Mouse (Mus musculus) ES-Bruce4 (cell line): ENCODE results near the gene Zfp292. TPM values are rescaled to one million over a fixed set of nuclear protein-coding genes. Genes with fewer than 3 reads are reported as not detected.

Source experiments
- H3K27ac ChIP-seq: 2 replicates; pipeline ENCODE4 v1.5.1; 2012; ENCODE audit warnings: low read length, inconsistent platforms; ENCODE audit not compliant: insufficient read depth
- H3K27me3 ChIP-seq: 2 replicates; pipeline ENCODE4 v1.6.1; 2012; ENCODE audit warnings: mild to moderate bottlenecking, low read length, inconsistent platforms; ENCODE audit not compliant: control insufficient read depth, poor library complexity, insufficient read depth, severe bottlenecking
- H3K36me3 ChIP-seq: 2 replicates; pipeline ENCODE4 v1.6.1; 2012; ENCODE audit warnings: inconsistent platforms, mild to moderate bottlenecking, low read length, moderate library complexity; ENCODE audit not compliant: control insufficient read depth, poor library complexity, insufficient read depth, severe bottlenecking
- H3K4me1 ChIP-seq: one replicate; pipeline ENCODE4 v1.8.1; 2011; ENCODE audit warnings: low read length; ENCODE audit not compliant: control insufficient read depth, insufficient read depth
- H3K4me3 ChIP-seq: 2 replicates; pipeline ENCODE4 v1.5.1; 2011; ENCODE audit warnings: low read depth, mild to moderate bottlenecking, low read length
- H3K9ac ChIP-seq: 2 replicates; pipeline ENCODE4 v1.6.1; 2012; ENCODE audit warnings: low read depth, mild to moderate bottlenecking, inconsistent platforms; ENCODE audit not compliant: poor library complexity, severe bottlenecking
- H3K9me3 ChIP-seq: replicated peaks from 2 replicates; pipeline ENCODE4 v1.6.1; 2012; ENCODE audit warnings: mild to moderate bottlenecking, low read length, inconsistent platforms; ENCODE audit not compliant: control insufficient read depth, poor library complexity, insufficient read depth, severe bottlenecking
- CTCF ChIP-seq: IDR thresholded peaks from one replicate; pipeline ENCODE4 v1.8.1; 2011; ENCODE audit warnings: low read depth, low read length
- EP300 ChIP-seq: IDR thresholded peaks from 2 replicates; pipeline ENCODE4 v1.6.1; 2011; ENCODE audit warnings: low read depth, low read length; ENCODE audit not compliant: insufficient read depth
- POLR2A ChIP-seq: IDR thresholded peaks from one replicate; pipeline ENCODE4 v1.8.1; 2011; ENCODE audit warnings: low read length; ENCODE audit not compliant: insufficient read depth
- polyA plus RNA-seq: library from polyadenylated mRNA; stranded (reverse); fragments of >200 nt; gene quantifications from 2 replicates; pipeline ENCODE4 v1.2.4, GENCODE M21; 2011; ENCODE audit warnings: low read depth; ENCODE audit not compliant: missing spikeins, insufficient read depth, insufficient read length

Zfp292 gene
- polyA plus RNA-seq, 1 experiment: 36.9 TPM

DNA sequence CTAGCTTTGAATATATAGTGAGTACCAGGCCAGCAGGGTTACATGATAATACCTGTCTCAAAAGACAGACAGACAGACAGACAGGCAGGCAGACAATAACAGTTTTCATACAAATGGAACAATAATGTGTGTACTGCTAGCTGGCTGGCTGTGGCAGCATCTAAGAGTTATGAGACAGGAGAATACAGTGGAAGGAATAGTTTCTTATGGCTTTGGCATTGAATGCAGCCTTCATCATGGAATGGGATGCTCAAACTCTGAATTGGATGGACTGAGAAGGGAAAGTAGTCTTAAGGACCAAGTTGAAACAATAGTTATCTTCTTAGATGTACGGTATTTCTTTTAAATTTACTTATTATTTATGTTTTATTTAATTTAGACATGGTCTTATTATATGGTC lies 16.6 kb upstream of the Zfp292 start:
- H3K36me3 ChIP-seq: no peaks in the 10 kb centered on the region
- no peak overlapping the region for H3K4me3 ChIP-seq
- no peak overlapping the region for H3K9ac ChIP-seq
- TF ChIP-seq CTCF (no peak), POLR2A (no peak), EP300 (no peak)
- H3K27ac ChIP-seq: no peak overlapping the region
- H3K27me3 ChIP-seq: no peaks in the 10 kb centered on the region
- peaks cover 2% of the 10 kb centered on the region for H3K4me1 ChIP-seq
- no peaks in the 10 kb centered on the region for H3K9me3 ChIP-seq

GRCm38 (mm10) chr4:34898497-34898896 lies 15.7 kb upstream of the Zfp292 start:
- Histone ChIP-seq H3K27ac (no peak overlapping the region), H3K9me3 (no peaks in the 10 kb centered on the region), H3K36me3 (no peaks in the 10 kb centered on the region), H3K4me3 (no peak overlapping the region), H3K4me1 (peaks cover under 1% of the 10 kb centered on the region), H3K9ac (no peak overlapping the region), H3K27me3 (no peaks in the 10 kb centered on the region)
- TF ChIP-seq POLR2A (no peak), EP300 (no peak), CTCF (no peak)

DNA sequence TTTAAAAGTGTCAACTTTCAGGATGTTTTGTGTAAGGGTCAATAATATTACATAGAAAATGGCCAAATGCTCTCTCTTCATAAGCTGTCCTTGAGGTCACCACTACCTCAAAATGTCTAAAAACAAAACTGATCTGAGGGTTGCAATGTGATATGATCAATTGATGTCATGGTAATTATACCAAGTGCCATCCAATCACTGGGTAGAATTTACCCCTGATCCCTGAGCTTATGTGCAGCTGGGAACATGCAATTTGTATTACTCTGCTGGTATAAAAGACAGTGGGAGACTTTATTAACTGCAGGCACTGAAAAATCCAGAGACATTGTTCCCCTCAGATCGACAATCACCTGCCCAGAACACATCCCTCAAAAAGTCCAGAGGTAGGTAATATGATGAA lies 10.7 kb upstream of the Zfp292 start, which contains the start of gene Cga:
Gene Cga (plus strand): TSS at position 301 of the 400 bp plus-strand sequence.
- H3K4me1 ChIP-seq: no peaks in the 10 kb centered on the region
- no peaks in the 10 kb centered on the region for H3K36me3 ChIP-seq
- H3K9ac ChIP-seq: no peak within 1 kb of the TSS
- peaks cover 1% of the 10 kb centered on the region; the same call in 1 of the 2 replicates for H3K27me3 ChIP-seq
- H3K27ac ChIP-seq: no peak within 1 kb of the TSS
- H3K9me3 ChIP-seq: no peaks in the 10 kb centered on the region
- TF ChIP-seq CTCF (no peak), POLR2A (no peak), EP300 (no peak)
- H3K4me3 ChIP-seq: no peak within 1 kb of the TSS

DNA sequence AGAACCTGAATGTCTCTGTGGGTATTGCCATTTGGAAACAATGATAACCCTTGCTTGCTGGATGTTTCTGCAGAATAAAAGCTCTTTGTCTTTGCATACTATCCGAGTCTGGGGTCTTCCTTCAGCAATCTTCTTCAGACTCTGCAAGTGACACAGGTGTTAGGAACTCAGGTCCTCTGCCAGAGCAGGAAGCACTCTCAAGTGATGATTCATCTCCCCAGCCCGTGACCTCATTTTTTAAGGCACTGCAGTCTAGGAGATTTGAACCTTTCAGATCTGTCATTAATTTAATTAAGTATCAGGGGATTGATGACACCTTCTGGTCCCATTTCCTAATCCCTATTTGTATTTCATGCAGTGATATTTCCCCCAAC lies 7.0 kb upstream of the Zfp292 start:
- no peak overlapping the region for H3K27ac ChIP-seq
- TF ChIP-seq POLR2A: no peak
- no peak for TF ChIP-seq CTCF
- no peak for TF ChIP-seq EP300
- H3K27me3 ChIP-seq: peaks cover 1% of the 10 kb centered on the region; the same call in 1 of the 2 replicates
- no peaks in the 10 kb centered on the region for H3K9me3 ChIP-seq
- no peak overlapping the region for H3K4me3 ChIP-seq
- H3K36me3 ChIP-seq: no peaks in the 10 kb centered on the region
- peaks cover 2% of the 10 kb centered on the region for H3K4me1 ChIP-seq
- no peak overlapping the region for H3K9ac ChIP-seq

GRCm38 (mm10) chr4:34889101-34889811 lies 6.5 kb upstream of the Zfp292 start:
- Histone ChIP-seq H3K4me1 (peaks cover 2% of the 10 kb centered on the region), H3K9me3 (no peaks in the 10 kb centered on the region), H3K27ac (no peak overlapping the region), H3K27me3 (peaks cover 1% of the 10 kb centered on the region; the same call in 1 of the 2 replicates), H3K4me3 (no peak overlapping the region), H3K36me3 (no peaks in the 10 kb centered on the region), H3K9ac (no peak overlapping the region)
- no peak for TF ChIP-seq POLR2A

- Histone ChIP-seq H3K27me3 (peaks cover 1% of the 10 kb centered on the region; the same call in 1 of the 2 replicates), H3K27ac (no peak overlapping the region), H3K9me3 (no peaks in the 10 kb centered on the region), H3K36me3 (no peaks in the 10 kb centered on the region), H3K4me3 (peak overlapping the region; percentile 90), H3K9ac (peak overlapping the region; percentile 96), H3K4me1 (peaks cover 2% of the 10 kb centered on the region)
- TF ChIP-seq POLR2A: no peak
- TF ChIP-seq CTCF: no peak
- TF ChIP-seq EP300: no peak
Observed at GRCm38 (mm10) chr4:34887295-34887694, 4.5 kb upstream of the Zfp292 start.
